Mouse (Mus musculus) layer of hippocampus, adult 8-10 months (tissue): Measurements from ENCODE around the gene Vma21-ps. TPM values are rescaled to one million over a fixed set of nuclear protein-coding genes. Genes with fewer than 3 reads are reported as not detected.
"Not testable (repeated sequence)": the region's sequence is repeated elsewhere in the genome, so short reads cannot be mapped to it uniquely, and the experiment has no call there.

Experiments
- DNase-seq, 2 experiments: peaks; one replicate each; pipeline ENCODE4 v3.0.0; 2022; ENCODE audit warnings: low spot score in 2 of 2
- total RNA-seq, 4 experiments: library from RNA; stranded (reverse); gene quantifications; 2 replicates each; pipeline ENCODE4 v1.2.4; 2022

Gene Vma21-ps
- not detected for total RNA-seq

GRCm38 (mm10) chr4:52497144-52497543, at the start of gene Vma21-ps:
Gene Vma21-ps, minus strand, starts transcription at chr4:52497244.
- DNase-seq, result not testable (repeated sequence)

GRCm38 (mm10) chr4:52543001-52543400, 46.0 kb upstream of the Vma21-ps start:
- no peak for DNase-seq

GRCm38 (mm10) chr4:52530636-52531035, 33.6 kb upstream of the Vma21-ps start:
- DNase-seq, result peak in 1 of 2 experiments; percentile 35

- no peak for DNase-seq
Observed at GRCm38 (mm10) chr4:52526464-52526863, 29.4 kb upstream of the Vma21-ps start.

- DNase-seq, result peak; percentile 43 to 59
Observed at GRCm38 (mm10) chr4:52519301-52519700, 22.3 kb upstream of the Vma21-ps start.

GRCm38 (mm10) chr4:52517580-52517979, 20.5 kb upstream of the Vma21-ps start:
- no peak for DNase-seq

GRCm38 (mm10) chr4:52487486-52487885, 9.6 kb downstream of the Vma21-ps start:
- DNase-seq, result no peak

GRCm38 (mm10) chr4:52473431-52473830, 23.6 kb downstream of the Vma21-ps start:
- DNase-seq, result no peak

GRCm38 (mm10) chr4:52461321-52461720, 35.7 kb downstream of the Vma21-ps start:
- peak; percentile 65 to 73 for DNase-seq

- no peak for DNase-seq
Observed at GRCm38 (mm10) chr4:52459726-52460125, 37.3 kb downstream of the Vma21-ps start.

Other genes with a start within 250 kb of the Vma21-ps start
- gene Smc2, start 58.0 kb downstream of the Vma21-ps start, total RNA-seq, result 10 to 100 TPM; 10.1 to 13.8 (median 11.1) TPM
- not detected for gene Toporsl, start 99.0 kb upstream of the Vma21-ps start, total RNA-seq